Mouse (Mus musculus): Measurements from ENCODE around the gene Ttc39b. TPM values are rescaled to one million over a fixed set of nuclear protein-coding genes. Genes with fewer than 3 reads are reported as not detected.

Ttc39b gene
- total RNA-seq, 2 experiments from 2014 or later = 16.4 to 17.0 TPM

DNA sequence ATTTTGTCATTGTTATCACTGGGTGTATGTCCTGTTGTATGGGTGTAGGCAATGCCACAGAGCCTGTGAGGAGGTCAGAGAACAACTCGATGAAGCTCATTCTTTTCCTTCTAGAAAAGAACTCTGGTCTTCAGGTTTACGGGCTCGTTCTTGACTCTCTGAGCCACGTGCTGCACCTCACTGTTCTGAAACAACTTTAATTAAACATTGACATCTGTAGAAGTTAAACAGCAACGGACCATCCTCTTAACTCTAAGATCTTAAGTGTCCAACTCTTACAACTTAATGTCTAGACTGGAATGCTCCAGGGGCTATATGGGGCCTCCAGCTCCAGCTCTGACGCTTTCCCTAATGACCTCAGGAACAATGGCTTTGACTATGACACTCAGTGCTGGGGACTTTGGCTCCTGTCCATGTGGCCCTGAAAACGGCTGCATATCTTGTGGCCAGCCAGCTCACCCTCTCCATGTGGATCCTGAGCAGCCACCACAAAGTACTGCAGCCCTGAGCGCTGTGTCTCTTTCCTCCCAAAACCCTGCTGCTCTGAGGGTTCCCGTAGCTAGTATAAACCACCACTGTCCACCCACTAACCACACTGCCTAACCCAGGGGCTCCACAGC lies 95.3 kb downstream of the Ttc39b start:
- DNase-seq = no peak

DNA sequence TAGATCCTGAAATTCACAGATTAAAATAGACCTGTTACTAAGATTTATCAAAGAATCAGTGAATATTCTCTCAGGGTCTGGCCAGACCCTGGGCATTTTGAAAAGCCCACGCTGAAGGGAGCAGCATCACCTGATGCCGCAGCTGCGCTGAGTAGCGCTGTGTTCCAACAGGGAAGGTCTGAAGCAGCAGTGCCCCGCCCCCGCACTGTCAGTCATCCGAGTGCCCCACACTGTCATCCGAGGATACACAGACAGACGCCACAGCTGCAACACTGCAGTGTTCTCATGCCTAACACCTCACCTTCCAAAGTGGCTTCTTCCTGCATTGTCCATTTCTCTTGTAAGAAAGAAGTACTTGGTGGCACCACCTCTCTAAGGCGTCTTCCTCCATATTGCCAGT lies 96.0 kb downstream of the Ttc39b start:
- no peak for DNase-seq

DNA sequence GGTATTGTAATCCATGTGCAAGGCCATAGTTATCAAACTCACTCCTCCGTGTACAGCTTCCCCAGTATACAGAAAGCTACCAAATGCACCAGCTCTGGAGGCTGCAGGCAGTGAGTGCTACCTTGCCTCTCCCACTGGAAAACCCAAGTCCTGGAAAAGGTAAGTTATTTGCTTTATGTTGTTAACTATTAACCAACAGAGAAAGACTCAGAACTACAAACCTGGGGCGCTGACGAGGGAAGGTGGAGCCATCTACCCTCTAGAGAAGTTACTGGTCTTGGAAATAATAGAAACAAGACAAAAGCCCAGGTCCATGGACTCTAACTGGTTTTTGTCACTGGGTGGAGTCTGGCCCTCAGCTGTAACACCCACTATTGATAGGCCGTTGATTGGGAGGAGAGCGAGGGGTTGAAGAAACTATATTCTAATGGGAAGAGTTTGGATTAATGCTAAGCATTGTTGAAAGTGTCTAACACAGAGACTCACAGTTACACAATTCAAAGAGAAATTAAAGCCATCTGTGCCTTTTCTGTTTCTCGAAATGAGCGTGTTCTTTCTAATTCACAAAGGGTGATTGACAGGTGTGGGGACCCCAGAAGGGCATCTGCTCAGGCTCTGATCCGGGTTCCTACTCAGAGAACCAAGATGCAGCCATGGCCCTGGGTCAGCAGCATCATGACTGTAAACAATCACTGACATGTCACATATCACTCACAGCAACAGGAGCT lies 98.3 kb downstream of the Ttc39b start:
- DNase-seq = no peak

DNA sequence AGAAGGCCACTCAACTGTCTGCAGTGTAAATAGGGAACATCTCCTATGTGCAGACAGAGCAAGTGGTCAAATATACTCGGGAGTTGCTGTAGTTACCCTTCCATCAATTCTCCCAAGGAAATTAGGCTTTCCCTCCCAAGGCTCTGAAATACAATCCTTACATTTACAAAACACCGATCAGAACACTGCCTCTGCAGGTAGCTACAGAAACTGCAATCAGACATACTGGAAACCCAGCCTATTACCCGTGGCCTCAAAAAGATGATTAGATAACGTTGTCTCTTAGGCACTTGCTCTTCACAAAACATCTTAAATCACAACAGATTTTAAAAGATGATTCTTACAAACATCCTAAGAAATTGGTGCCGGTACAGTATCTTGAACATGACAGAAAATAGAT lies 99.8 kb downstream of the Ttc39b start:
- DNase-seq = no peak

DNA sequence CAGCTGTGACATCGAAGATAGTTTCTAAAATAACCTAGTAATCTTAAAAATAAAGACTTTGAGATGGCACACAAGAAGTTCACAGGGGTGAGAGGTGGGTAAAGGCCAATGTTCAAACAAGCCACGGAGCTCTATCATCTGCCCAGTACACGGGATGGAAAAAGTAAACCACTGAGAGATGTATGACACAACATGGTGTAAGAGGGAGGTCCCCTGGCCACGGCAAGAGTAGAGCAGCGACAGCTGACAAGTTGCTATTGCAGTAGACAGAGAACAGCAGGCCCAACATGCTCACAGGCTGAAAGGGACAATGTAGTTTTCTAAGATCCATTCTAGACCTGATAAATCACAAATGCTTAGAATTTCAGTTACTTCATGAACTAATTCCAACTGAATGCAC lies 100.9 kb downstream of the Ttc39b start:
- DNase-seq = no peak

DNA sequence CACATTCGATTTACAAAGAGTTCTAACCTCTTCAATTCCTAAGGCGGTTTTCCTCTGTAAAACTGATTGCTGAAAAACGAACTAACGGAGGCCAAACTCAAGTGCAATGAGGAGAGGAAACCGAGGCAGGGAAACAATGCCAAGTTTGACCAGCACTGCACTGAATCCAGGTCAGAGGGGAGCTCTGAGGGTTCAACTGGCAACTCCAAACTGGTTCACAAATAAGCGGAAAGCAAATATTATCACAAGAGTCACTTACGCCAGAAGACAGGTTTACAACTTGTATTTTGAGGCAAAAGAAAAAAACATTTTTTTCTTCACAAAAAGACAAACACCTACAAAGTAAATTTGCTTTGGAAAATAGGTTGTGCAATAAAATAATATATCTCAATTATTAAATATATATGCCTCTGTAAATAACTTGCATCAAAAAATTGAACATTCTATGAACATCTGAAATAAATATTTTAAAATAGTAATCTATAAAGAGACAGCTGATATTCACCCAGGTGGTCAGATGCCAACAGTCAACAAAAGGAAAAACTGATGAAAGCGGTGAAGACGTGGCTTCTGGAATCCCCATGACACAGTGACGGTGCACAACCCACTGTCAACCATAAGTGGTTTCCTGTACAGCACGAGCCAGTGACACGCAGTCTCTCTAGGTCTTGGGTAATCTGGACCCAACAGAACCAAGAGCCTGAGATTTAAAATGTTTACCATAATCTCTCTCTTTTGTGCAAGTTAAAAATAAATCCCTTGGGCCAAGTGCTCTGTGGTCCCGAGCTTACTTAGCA lies 103.1 kb downstream of the Ttc39b start:
- DNase-seq = no peak

DNA sequence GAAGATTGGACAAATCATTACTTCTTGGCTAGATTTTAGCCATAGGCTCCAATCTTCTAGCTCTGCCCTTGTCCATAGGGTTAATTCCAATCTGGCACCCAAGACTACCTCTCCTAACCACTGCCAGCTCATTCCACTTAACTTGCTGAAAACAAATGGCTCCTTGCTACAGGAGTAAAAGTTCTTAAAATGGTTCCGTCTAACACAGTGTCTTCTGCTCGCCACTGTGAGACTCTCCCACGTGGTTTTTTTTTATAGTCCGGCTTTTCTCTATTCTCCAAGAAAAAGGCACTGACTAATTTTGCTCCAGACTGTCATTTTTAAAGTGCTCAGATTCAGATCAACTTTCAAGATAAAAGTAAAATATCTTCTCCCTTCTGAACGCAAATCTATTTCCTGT lies 104.8 kb downstream of the Ttc39b start:
- no peak for DNase-seq

DNA sequence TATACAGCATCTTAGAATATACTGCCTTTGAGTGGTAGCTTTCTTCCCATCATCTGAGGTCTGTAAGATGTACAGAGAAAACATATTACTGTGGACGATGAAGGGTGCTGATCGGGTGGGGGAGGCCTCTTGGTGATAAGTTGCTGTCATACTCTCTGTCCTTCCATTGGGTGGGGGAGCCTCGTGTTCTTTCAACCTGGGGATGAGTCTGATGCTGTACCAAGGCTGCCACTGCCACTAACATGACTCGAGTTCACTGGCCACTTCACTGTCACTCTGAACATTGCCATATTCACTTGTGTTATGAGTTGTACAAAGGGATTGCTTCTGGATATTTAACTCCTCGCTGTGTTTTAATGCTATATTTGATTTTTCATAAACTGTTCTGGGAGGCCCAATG lies 106.9 kb downstream of the Ttc39b start:
- DNase-seq = no peak

DNA sequence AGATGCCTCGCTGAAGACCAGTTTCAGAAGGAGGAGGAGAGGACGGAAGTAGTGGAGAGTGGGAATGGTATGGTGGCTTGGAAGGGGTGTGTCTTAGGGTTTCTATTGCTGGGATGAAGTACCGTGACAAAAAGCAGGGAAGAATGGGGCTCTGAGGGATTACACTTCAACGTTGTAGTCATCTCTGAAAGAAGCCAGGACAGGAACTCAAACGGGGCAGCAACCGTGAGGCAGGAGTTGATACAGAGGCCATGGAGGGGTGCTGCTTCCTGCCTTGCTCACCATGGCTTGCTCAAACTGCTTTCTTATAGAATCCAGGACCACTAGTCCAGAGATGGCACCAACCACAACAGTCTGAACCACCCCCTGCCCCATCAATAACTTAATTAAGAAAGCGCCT lies 107.7 kb downstream of the Ttc39b start:
- no peak for DNase-seq

DNA sequence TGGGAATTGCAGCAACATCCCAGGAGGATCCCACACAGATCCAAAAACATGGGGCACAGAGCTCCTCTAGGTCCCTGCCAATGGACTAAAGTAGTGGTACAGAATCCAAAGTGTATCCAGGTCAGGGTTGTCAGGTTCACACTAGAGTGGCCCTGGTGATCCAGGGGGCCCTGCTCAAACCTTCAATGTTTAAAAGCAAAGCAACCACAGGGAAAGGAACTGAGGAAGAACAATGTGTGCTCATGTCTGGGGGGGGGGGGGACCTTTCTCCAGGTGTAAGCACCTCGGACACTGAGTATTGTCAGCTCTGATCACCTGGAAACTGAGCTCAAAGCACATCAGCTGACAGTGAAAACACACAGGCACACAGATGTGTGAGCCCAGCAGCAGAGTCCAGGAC lies 108.3 kb downstream of the Ttc39b start:
- DNase-seq = no peak

DNA sequence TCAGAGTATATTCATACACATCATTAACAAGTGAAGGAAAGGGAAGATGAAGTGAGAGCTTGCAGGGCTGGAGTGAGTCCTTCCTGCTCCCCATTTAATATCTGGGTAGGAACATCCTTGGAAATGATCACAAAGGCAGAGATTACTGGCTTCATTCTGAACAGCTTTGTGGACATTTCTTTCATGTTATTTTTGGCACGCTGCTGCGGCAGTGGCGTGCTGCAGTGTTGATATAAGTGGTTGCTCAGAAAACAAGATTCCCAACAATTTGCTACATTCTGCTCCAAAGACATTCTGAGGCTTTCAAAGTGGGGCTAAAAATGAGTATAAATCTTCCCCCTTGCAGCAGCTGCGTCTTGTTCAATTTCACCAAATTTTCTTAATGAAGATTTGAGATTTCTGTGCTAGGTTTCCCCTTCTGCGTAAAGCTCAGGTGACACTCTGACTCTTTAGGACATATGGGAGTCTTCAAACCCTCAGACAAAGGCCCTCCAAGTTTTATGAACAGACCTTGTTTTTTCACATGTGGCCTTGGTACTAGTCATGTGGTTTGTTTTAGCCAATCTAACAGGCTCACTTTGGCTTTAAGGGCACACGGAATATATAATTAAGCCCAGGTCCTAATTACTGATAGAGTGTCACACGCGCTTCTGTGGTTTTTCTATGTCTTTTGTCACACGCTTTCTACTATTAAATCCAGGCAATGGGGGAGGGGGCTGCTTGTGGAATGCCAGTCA lies 109.1 kb downstream of the Ttc39b start:
- DNase-seq = peak; percentile 24

DNA sequence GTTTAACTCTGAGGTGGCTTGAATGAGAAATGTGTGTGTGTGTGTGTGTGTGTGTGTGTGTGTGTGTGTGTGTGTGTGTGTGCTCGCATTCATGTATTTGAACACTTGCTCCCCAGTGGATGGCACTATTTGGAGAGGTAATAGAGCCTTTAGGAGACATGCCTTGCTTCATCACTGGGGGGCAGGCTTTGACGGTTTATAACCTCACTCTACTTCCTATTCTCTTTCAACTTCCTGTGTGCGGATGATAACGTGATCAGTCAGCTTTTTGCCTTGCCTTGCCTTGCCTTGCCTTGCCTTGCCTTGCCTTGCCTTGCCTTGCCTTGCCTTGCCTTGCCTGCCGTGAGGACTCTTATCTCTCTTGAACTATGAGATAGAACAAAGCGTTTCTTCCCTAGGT lies 110.3 kb downstream of the Ttc39b start:
- no peak for DNase-seq

DNA sequence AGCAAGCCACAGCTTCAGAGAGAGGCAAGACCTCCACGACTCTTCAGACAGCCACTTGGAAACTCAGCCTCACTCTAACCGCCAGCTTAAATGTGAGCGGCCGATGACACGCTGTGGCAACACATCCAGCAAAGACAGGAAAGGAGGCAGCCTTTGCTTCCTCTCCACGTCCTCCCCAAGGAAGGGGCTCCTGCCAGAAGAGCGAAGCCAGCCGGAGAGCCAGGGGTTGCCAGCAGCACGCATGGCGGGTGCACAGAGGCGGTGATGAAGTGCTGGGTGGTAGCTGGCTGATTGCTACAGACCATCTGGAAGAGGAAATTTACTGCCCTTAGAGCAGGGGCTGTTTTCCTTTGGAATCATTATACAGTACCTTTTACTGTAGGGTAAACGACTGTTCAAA lies 112.3 kb downstream of the Ttc39b start:
- no peak for DNase-seq

DNA sequence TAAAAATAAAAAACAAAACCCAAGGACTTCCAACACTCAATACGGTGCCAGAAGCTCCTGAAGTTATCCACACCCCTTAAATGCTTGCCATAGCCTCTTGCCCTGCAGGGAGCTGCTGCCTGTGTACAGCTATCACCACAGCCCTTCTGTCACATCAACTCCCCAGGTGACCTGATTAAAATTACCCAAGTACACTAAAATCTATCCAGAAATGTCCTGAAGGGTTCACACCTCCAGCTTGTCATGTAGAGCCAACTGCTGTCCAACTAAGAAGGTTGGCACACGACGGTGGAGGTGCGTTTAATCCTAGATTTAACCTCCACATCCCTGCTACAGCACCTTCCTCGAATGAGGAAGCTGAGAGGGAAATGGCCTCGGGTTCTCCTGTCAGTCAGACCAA lies 113.6 kb downstream of the Ttc39b start:
- DNase-seq = no peak

DNA sequence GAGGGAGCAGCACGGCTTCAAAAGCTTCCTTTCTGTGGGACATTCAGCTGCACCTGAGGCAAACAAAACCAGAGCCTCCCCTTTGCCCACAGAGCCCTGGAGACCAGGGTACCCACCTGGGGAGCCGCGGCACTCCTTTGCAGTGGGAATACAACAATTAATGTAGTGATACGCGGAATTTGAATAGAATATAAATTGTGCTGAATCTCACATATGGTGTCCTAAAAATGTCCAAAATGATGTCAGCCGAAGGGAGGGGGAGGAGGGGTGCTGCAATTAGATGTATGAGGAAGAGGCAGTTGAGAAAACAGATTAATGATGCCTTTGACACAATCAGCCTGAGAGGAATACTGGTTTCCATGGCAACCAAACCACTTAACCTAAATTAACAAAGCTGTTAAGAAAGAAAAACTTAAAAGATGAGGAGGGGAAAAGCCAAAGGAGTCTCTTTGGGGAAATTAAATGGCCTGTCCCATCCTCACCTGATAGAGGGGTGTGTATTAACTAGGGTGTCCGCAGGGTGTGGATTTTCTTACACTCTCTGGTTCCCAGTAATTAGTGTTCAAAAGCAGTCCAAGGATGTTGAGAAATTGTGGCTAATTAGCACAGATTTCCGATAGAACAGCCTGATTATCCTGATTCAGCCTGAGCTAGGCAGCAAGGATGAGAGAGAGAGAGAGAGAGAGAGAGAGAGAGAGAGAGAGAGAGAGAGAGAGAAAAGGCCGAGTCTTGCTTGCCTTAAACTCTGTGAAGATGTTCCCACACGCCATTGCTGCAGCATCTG lies 117.1 kb downstream of the Ttc39b start:
- no peak for DNase-seq

DNA sequence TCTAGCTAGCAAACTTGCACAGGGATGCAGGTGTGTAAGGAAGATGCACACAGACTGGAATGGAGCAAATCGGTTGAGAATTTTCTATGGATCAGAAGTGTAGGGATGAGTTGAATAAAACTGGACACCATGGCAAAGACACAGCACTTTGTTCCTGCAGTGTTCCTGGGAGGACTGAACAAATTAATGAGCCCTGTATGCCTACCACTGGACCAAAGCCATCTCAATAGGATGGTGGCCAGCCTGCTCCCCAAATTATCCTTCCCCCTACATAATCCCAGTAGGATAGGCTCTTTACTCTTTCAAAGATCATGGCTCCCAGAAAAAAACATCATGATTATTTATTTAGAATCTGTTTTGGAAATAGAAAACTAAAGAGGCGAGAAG lies 117.6 kb downstream of the Ttc39b start:
- no peak for DNase-seq

DNA sequence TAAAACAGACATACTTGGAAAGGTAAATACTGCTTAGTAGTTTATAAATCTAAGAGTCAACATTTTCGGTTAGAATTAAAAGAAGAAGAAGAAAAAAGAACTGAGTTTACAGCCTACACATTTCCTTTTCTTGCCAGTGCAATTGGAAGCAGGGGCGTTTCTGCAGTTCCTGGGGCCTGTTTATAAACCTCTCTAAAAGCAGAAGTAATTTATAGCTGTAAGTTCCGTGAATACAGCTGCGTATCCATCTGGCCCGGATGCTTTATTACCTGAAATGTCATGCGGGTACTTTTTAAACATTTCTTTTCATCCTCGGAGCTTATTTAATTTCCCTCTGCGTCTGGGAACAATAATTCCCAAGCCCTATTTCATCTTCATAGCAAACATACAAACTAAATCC lies 124.7 kb downstream of the Ttc39b start:
- no peak for DNase-seq

DNA sequence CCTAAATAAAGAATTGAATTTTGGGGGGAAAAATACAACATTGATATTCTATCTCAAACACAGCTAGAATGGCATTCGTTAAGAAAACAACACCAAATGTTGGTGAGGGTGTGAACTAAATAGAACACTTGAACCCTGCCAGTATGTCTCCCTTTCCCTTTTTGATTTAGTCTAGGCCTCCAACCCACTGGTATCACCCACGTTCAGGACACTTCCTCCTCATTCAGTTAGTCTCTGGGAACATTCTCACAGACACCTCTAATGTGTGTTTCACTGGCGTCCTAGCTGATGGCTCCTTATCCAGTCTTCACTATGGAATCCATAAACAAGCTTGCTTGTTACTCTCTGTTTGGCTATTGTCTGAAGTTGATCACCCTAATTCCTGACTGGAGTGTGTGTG lies 125.9 kb downstream of the Ttc39b start:
- no peak for DNase-seq

DNA sequence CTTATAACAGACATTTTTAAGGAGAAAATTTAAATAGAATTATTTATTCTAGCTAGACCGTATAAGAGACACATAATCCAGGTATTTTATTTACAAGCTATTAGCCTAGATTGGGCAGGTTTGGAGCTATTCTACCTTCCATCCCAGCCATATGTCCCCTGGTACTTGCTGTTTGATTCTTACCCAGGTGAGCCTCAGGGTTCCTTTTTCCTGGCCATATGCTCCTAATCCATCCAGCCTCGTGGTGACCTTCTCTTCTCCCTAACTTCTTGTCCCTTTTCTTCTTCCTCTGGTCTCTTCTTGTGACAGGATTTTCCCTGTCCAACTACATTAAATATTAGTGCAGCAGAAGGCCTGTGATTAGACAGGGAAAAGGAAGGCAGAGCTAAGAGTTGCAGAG lies 134.3 kb downstream of the Ttc39b start:
- no peak for DNase-seq

DNA sequence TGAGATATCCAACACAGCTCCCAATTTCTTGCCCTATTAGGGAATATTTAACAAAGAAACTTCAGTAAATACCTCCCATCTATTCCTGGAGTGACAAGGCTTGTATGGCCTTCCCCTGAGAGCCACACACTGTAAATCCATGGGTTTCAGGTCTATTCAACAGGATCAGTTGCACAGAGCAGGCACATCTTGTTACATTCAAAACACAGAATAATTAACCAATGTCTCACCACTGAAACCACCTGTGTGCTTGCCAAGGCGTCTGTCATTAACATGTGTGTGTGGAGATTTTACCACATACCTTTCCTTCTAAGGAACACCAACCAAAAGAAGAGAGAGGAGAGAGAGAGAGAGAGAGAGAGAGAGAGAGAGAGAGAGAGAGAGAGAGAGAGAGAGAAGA lies 136.7 kb downstream of the Ttc39b start:
- no peak for DNase-seq

DNA sequence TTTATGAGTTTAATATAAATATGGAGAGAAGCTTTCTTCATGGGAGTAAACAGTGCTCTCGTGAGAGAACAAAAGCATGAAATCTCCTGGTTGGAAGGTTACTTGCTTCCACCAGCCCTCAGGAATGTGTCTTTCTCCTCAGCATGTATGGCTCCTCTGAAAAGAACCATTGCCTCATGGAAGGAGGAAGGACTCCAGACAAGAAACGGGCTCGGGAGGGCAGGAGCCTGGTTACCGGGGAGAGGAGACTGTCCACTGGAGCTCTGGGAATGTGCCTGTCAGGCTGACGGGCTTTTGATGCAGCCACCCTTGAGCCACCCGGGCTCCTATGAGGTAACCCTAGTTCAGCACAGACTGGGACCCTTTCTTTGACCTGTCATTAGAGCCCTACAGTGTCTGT lies 137.6 kb downstream of the Ttc39b start:
- DNase-seq = no peak

DNA sequence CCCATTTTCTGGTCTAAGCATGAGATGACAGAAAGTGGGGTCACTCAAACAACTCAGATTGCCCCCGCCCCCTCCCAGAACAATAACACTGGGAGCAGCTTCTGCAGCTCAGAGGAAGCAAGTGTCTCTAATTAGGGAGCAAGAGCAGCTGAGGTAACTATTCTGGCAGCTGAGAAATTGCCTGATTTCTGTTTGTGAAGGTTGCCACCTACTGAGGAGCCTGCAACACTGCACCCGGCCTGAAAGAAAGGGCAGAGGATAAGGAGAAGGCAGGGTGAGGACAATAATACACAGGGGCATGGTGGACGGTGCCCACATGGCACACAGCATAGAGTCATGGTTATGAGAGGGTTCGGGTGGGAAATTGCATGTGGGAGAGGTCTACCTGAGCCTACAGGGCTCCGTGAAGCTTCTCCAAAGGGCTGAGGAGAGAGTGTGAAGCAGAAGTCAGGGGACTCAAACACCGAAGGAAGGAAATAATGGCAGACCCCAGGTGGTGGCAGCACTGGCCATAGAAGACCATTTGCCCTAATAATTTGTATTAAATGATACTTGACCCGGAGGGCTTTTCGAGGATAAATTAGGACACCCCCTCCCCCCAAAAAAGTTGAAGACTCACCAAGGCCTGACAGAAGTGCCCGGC lies 140.6 kb downstream of the Ttc39b start:
- DNase-seq = peak; percentile 51
